Mouse (Mus musculus): ENCODE data around the gene Rft1.

DNA sequence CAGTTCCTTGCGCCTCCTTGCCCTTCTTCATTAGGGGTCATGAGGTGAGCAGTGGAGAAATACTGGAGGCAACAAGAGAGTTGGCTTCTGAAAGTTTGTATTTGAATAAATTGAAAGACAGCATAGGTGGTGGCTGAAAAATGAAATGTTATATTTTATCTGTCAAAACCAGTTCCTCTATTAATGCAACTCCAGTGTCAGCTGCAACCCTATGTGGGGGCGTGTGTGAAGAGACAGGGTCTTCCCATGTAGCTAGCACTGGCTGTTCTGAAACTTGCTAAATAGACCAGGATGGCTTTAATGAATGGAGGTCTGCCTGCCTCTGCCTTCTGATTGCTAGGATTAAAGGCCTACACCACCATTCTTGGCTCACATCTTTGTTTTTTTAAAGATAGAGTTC lies 57.7 kb downstream of the Rft1 start:
- no peak for TF ChIP-seq EP300 (IDR thresholded peaks at IDR 0.05; ENCODE audit: insufficient read depth, low read depth, low read length)
- no peak for TF ChIP-seq CTCF (IDR thresholded peaks at IDR 0.05; ENCODE audit: low read depth, low read length)
- no peak for TF ChIP-seq POLR2A (IDR thresholded peaks at IDR 0.05; ENCODE audit: insufficient read depth, low read length)

All from ES-Bruce4 (cell line).